Mouse (Mus musculus): Measurements from ENCODE around the gene Qars.

The Qars gene

GRCm38 (mm10) chr9:108507619-108508434, at the start of gene Qars:
Gene Qars, plus strand, starts transcription at chr9:108507706.
- peak; percentile 100 for DNase-seq (ENCODE audit: low read depth, low spot score)

GRCm38 (mm10) chr9:108459939-108460318, 47.6 kb upstream of the Qars start:
- DNase-seq (ENCODE audit: low read depth, low spot score) = no peak

GRCm38 (mm10) chr9:108460319-108461178, 47.0 kb upstream of the Qars start, which contains the start of gene Ccdc71:
Gene Ccdc71, plus strand, starts transcription at chr9:108460527.
- peak; percentile 94 for DNase-seq (ENCODE audit: low read depth, low spot score)

GRCm38 (mm10) chr9:108461181-108461631, 46.3 kb upstream of the Qars start, which contains the start of gene Klhdc8b:
Gene Klhdc8b, minus strand, starts transcription at chr9:108461581.
- DNase-seq (ENCODE audit: low read depth, low spot score) = peak; percentile 65

GRCm38 (mm10) chr9:108461675-108462074, 45.8 kb upstream of the Qars start:
- DNase-seq (ENCODE audit: low read depth, low spot score) = no peak

- no peak for DNase-seq (ENCODE audit: low read depth, low spot score)
These were observed 45.3 kb upstream of the Qars start for GRCm38 (mm10) chr9:108462192-108462591.

- DNase-seq (ENCODE audit: low read depth, low spot score) = peak; percentile 41
These were observed 43.8 kb upstream of the Qars start for GRCm38 (mm10) chr9:108463713-108464112.

GRCm38 (mm10) chr9:108466219-108466618, 41.3 kb upstream of the Qars start:
- no peak for DNase-seq (ENCODE audit: low read depth, low spot score)

GRCm38 (mm10) chr9:108469430-108469829, 38.1 kb upstream of the Qars start:
- DNase-seq (ENCODE audit: low read depth, low spot score) = no peak

- no peak for DNase-seq (ENCODE audit: low read depth, low spot score)
These were observed 37.7 kb upstream of the Qars start for GRCm38 (mm10) chr9:108469845-108470244.

GRCm38 (mm10) chr9:108474528-108474927, 33.0 kb upstream of the Qars start:
- peak; percentile 40 for DNase-seq (ENCODE audit: low read depth, low spot score)

- DNase-seq (ENCODE audit: low read depth, low spot score) = peak; percentile 93
These were observed 28.8 kb upstream of the Qars start for GRCm38 (mm10) chr9:108478638-108479156.

GRCm38 (mm10) chr9:108479241-108479640, 28.3 kb upstream of the Qars start:
- DNase-seq (ENCODE audit: low read depth, low spot score) = peak; percentile 66

- peak; percentile 88 for DNase-seq (ENCODE audit: low read depth, low spot score)
These were observed 27.7 kb upstream of the Qars start, which contains the start of gene Lamb2 for GRCm38 (mm10) chr9:108479721-108480351. Gene Lamb2, plus strand, starts transcription at chr9:108479736.

- DNase-seq (ENCODE audit: low read depth, low spot score) = no peak
These were observed 26.5 kb upstream of the Qars start for GRCm38 (mm10) chr9:108480813-108481519.

GRCm38 (mm10) chr9:108481520-108482210, 25.8 kb upstream of the Qars start:
- no peak for DNase-seq (ENCODE audit: low read depth, low spot score)

- no peak for DNase-seq (ENCODE audit: low read depth, low spot score)
These were observed 24.3 kb upstream of the Qars start for GRCm38 (mm10) chr9:108483051-108483790.

- DNase-seq (ENCODE audit: low read depth, low spot score) = no peak
These were observed 23.5 kb upstream of the Qars start for GRCm38 (mm10) chr9:108484021-108484420.

GRCm38 (mm10) chr9:108485301-108485875, 22.1 kb upstream of the Qars start:
- DNase-seq (ENCODE audit: low read depth, low spot score) = no peak
